Mouse (Mus musculus) brain, embryonic 14.5 days (tissue): ENCODE measurements at regions not wholly inside any gene's neighbourhood (a gene's known extent, or its start where the extent isn't known, plus 50 kb on each side); places are given as distances from the start of the nearest gene placed in this dataset.

Experiments
- CTCF ChIP-seq: fragments of 200-500 bp; IDR thresholded peaks from 2 replicates; pipeline ENCODE4 v1.5.1; 2012; ENCODE audit warnings: inconsistent platforms, mild to moderate bottlenecking, moderate library complexity, borderline replicate concordance; ENCODE audit not compliant: insufficient read depth, insufficient read length; ENCODE audit errors: extremely low read depth
- POLR2A ChIP-seq: fragments of 200-500 bp; IDR thresholded peaks from 2 replicates; pipeline ENCODE4 v1.6.1; 2012; ENCODE audit warnings: mild to moderate bottlenecking, inconsistent platforms, borderline replicate concordance; ENCODE audit not compliant: poor library complexity, insufficient read depth, insufficient read length, severe bottlenecking; ENCODE audit errors: extremely low read depth

GRCm38 (mm10) chr8:116334772-116335171, 170.0 kb upstream of the Dynlrb2 start:
- TF ChIP-seq POLR2A, result no peak
- TF ChIP-seq CTCF, result no peak
